Mouse (Mus musculus) natural killer cell, adult 2 months (primary cell): ENCODE results near the gene Arsb.

ENCODE experiments used
- DNase-seq, 2 experiments: peaks; one replicate each; pipeline ENCODE4 v3.0.0; 2022; ENCODE audit warnings: low spot score in 2 of 2

Arsb gene

GRCm38 (mm10) chr13:93840146-93840545, 68.7 kb downstream of the Arsb start:
- no peak for DNase-seq

- DNase-seq = no peak
These were observed 75.5 kb downstream of the Arsb start for GRCm38 (mm10) chr13:93846831-93847518.

GRCm38 (mm10) chr13:93847614-93848013, 76.2 kb downstream of the Arsb start:
- DNase-seq = no peak

- no peak for DNase-seq
These were observed 77.2 kb downstream of the Arsb start for GRCm38 (mm10) chr13:93848615-93849014.

- DNase-seq = no peak
These were observed 78.4 kb downstream of the Arsb start for GRCm38 (mm10) chr13:93849751-93850355.

GRCm38 (mm10) chr13:93850674-93851073, 79.2 kb downstream of the Arsb start:
- no peak for DNase-seq

GRCm38 (mm10) chr13:93852419-93853138, 81.1 kb downstream of the Arsb start:
- DNase-seq = no peak

GRCm38 (mm10) chr13:93853767-93854166, 82.3 kb downstream of the Arsb start:
- DNase-seq = no peak

- DNase-seq = no peak
These were observed 82.9 kb downstream of the Arsb start for GRCm38 (mm10) chr13:93854325-93854724.

- DNase-seq = no peak
These were observed 83.6 kb downstream of the Arsb start for GRCm38 (mm10) chr13:93854966-93855562.

GRCm38 (mm10) chr13:93855701-93856183, 84.3 kb downstream of the Arsb start:
- peak in 1 of 2 experiments; percentile 12 for DNase-seq

GRCm38 (mm10) chr13:93861211-93861610, 89.8 kb downstream of the Arsb start:
- no peak for DNase-seq

GRCm38 (mm10) chr13:93864066-93864740, 92.8 kb downstream of the Arsb start:
- DNase-seq = no peak

GRCm38 (mm10) chr13:93866638-93867037, 95.2 kb downstream of the Arsb start:
- DNase-seq = no peak

GRCm38 (mm10) chr13:93871681-93872080, 100.3 kb downstream of the Arsb start:
- DNase-seq = no peak

GRCm38 (mm10) chr13:93872591-93872990, 101.2 kb downstream of the Arsb start:
- DNase-seq = no peak

GRCm38 (mm10) chr13:93877924-93878323, 106.5 kb downstream of the Arsb start:
- no peak for DNase-seq

GRCm38 (mm10) chr13:93879426-93879825, 108.0 kb downstream of the Arsb start:
- DNase-seq = no peak

- no peak for DNase-seq
These were observed 110.7 kb downstream of the Arsb start for GRCm38 (mm10) chr13:93882132-93882531.

- DNase-seq = no peak
These were observed 115.6 kb downstream of the Arsb start for GRCm38 (mm10) chr13:93886999-93887398.

GRCm38 (mm10) chr13:93888196-93888595, 116.8 kb downstream of the Arsb start:
- no peak for DNase-seq

GRCm38 (mm10) chr13:93888916-93889315, 117.5 kb downstream of the Arsb start:
- DNase-seq = no peak
